Mouse (Mus musculus) lung, postnatal 4 days (tissue): ENCODE measurements around the gene Ptpa.

Experiments
- DNase-seq, 2 experiments: peaks; one replicate each; pipeline ENCODE4 v3.0.0; 2021

Gene Ptpa

DNA sequence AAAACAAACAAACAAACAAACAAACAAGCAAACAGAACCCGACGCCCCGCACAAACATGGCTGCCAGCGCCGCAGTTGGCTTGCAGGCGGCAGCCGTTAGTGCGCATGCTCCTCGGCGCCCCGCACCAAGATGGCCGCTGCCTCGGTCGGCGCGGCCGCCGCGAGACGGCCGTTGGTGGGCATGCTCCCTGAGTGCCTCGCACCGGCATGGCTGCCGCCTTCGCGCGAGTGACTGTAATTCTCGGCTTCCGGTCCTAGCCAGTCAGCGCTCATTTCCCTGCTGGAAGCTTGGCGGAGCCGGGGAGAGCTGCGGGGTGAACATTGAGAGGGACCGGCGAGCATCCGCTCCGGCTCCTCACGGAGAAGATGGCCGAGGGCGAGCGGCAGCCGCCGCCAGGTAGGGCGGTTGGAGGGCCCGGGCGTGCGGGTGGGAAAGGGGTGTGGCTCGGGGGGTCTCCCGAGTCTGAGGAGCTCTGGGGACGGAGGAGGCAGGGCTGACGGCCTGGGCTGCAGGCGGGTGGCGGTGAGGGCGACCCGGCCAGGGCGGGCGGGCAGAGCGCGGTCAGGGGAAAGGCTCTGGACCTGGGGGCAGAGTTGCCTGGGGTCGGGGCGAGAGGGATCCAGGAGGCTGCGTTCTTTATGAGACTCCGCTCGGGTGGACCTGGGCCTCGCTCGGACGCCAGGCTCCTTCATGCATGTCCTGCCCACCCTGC is at the start of gene Ptpa:
Ptpa (plus strand) TSS at position 104 of the 713 bp plus-strand sequence.
- DNase-seq, result peak; percentile 95 to 96

DNA sequence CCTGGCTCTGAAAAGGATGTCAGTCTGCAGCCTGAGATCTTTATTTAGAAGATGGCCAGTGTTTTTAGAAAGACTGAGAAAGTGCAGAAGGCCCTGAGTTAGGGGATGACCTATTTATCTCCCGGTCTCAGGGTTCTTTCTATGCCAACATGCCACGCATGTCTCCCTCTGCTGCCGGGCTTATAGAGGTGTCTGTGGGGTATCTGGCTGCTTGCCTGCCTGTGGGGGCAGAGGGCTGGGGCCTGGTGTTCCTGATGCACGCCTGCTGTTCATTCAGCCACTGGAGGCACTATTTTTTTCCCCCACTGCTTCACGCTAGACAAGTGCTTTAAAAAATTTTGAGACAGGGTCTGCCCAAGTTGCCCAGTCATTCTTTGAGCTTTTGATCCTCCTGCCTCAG is 49.6 kb upstream of the Ptpa start:
- DNase-seq, result peak; percentile 55 to 83

DNA sequence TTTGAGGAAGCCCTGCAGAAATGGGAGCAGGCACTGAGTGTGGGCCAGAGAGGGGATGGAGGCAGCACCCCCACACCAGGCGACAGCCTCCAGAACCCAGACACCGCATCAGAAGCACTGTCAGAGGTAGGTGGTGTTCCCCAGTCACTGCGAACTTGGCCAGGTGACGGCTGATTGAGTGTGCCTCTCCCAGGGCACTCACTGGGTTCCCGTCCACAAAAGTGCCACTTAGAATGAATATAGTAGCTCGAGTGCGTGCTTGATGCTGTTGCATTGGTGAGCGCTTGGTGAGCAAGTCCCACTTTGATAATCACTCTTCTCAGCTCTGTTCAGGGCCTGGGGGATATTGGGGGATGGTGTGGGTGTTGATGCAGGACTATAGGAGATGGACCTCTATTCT is 44.3 kb upstream of the Ptpa start:
- peak in 1 of 2 experiments; percentile 69 for DNase-seq

DNA sequence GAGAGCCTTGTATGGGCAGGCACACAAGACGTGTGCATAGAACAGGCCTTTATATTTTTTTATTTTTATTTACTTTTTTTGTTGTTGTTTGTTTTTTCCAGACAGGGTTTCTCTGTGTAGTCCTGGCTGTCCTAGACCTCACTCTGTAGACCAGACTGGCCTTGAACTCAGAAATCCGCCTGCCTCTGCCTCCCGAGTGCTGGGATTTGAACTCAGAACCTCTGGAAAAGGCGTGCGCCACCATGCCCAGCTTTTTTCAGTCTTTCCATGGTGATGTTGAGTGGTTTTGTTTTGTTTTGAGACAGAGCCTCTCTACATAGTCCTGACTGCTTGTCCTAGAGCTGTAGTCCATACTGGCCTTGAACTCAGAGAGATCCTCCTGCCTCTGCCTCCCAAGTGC is 43.1 kb upstream of the Ptpa start:
- no peak for DNase-seq

DNA sequence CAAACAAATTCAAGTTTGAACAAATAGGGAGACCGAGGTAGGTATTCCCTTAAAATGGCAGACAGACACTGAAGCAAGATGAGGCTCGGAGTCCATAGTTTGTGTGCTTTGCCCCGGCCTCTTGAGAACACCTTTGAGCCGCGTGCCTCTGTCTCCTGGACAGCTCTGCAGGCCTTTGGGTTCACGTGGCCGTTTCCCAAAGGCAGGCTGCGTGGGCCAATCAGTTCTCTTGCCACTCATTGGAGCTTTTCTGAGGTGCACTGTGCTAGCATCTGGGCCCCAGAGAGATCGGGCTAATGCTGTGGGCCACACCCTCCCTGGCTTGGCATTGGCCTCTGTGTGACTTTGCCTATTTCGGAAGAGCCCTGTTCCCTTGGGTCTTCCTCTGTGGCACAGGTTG is 39.9 kb upstream of the Ptpa start:
- DNase-seq, result no peak

DNA sequence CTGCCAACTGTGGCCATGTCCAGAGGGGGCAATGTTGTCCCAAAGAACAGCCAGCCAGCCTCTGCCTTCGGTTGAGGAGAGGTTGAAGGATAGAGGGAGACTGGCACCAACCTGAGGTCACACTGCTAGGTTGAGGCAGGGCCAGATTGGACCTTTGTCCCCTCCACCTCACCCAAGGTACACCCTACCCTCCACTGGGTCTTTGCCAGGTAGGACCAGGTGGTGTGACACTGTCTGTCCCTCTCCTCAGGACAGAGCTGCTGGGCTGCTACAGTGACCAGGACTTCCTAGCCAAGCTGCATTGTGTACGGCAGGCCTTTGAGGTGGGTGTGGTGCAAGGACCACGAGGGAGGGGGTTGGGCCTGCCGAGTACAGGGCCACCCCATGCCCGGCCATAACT is 38.1 kb upstream of the Ptpa start:
- no peak for DNase-seq

DNA sequence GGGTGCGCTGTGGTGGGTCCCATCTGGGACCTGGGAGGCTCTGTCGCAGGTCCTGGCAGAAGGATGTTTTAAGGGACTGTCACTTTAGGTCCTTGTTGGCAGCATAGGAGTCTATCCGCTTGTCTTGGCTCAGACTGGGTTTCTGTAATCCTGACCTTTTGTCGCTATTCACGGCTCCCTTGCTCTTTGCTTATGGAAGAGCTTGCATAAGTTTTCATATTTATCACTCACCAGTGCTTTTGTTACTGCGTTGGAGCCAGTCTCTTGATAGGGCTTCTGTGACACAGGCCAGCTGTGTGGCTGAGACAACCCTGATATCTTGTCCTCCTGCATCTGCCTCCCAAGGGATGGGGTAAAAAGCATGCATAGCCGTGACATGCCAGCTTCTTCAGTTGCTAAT is 36.5 kb upstream of the Ptpa start:
- DNase-seq, result peak in 1 of 2 experiments; percentile 62

DNA sequence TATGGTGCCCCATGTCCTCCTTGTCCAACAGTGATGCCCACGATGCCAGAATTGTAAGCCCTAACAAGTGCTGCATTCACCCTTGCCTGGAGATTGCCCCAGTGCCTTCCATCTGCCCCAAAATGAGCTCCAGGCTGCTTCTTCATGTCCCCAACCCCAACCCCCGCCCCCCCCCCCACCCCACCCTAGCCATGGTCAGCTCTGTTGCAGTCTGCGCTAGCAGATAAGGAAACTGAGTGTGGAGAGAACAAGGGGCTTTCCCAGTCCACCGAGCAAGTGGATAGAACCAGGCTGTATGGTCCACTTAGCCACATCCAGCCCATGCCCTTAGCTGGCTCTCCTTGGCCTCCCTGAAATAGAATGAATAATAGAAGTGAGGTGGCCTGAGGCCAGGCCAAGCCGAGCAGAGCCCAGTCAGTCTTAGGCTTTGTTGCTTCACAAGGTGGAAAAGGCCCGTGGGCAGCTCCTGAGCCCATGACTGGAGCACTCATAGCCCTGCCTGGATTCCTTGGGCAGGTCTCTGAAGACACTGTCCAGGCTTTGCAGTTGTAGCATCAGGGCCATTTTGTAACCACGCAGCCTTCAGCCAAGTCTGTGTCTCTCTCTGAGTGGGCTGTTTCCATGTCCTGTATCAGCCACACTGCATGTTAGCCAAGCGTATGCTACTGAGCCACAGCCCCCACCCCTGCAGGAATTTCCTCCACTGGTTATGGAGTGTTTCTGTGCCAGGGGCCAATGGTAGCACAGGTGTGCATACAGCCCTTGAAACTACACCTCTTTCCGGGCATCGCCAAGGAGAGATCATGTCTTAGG is 35.1 kb upstream of the Ptpa start:
- DNase-seq, result no peak

DNA sequence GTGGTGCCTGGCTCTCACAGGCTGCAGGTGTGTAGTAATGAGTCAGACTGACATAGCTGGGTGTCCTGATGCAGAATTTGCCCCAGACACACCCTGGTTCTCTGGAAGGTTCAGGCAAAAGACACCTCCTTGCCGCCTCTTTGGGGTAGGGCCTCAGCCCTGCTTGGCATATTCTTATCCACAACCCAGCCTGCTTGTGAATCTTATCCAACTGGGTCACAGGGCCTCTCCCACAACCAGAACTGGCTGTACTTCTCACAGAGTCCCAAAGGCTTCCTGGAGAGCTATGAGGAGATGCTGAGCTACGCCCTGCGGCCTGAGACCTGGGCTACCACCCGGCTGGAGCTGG is 34.5 kb upstream of the Ptpa start:
- no peak for DNase-seq

DNA sequence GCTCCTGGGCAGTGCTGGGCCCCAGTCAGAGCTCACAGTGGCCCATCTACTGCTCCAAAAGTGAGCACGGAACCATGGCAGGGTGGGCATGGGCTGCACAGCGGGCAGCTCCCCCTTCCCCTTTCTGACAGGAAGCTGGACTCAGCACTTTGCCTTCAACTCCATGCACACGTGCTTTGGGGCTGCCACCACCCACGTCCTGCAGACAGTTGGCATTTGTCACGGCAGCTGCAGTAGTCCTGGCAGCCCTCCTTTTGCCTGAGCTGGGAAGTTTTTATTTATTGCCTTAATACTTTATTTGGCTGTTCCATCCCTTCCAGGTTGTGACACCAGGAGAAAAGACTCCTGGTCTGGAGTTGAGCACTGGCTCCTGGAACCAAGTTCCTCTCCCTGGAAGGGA is 31.0 kb upstream of the Ptpa start:
- no peak for DNase-seq

DNA sequence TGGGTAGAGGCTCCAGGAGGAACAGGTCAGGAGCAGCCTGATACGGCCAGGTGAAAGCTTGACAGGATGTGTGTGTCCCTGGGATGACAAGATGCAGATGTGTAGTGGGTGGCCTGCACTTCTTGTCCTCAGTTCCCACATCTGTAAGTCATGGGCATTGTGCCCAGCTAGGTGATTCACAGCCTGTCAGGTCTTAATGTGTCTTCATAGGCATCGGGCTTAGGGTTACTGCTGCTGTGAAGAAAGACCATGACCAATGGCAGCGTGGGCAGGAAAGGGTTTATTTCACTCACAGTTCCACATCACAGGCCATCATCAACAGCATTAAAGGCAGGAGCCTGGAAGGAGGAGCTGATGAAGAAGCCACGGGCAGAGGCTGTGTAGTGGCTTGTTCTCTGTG is 30.2 kb upstream of the Ptpa start:
- DNase-seq, result no peak

DNA sequence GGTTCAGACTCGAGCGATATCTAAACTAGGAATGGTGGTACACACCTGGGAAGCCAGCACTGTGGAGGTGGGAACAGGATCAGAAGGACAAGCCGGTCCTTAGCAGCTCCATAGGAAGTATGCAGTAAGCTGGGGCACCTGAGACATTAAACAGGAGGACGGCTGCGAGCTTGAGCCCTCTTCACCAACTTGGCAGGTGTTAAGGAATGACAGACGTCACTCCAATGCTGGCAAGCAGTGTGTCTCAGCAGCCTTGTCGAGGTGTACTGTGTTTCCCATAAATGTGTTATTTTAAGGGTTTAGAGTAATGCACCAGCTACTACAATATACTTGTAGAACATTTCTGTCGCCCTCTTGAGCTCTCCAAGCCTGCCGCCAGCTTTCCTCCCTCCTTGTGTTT is 28.9 kb upstream of the Ptpa start:
- no peak for DNase-seq

DNA sequence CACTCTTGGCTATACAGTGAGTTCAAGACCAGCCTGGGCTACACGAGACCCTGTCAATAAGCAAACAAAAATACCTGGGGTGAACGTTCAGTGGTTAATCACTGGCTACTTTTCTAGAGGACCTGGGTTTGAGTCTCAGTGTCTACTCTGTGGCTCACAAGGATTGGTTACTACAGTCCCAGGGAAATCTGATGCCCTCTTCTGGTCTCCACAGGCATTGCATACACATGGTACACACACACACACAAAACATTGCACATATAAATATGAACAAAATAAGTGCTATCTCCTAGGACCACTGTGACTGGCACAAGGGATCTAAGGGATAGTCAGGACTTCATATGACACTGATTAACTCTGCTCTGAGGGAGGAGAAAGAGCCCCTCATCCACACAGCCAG is 26.8 kb upstream of the Ptpa start:
- no peak for DNase-seq

DNA sequence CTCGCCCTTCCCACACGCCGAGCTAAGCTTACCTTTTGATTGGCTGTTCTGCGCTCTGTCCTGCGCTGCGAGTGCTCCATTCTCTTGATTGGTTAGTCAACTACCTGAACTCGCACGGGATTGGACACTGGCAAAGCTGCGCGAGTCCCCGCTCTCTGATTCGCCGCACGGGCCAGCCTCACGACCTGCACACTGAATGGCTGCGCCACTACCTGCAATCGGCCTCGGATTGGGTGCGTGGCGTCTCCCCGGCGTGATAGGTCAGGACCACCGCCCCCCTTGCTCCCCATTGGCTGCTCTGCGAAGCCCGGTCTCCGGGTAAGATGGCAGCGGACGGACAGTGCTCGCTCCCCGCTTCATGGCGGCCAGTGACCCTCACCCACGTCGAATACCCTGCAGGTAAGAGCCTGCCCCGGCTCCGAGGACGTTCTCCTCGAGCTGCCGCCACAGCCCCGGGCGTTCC is 23.7 kb upstream of the Ptpa start, which contains the start of gene Dolpp1:
Dolpp1 (plus strand) TSS at position 141 of the 463 bp plus-strand sequence.
- DNase-seq, result peak; percentile 97 to 100

DNA sequence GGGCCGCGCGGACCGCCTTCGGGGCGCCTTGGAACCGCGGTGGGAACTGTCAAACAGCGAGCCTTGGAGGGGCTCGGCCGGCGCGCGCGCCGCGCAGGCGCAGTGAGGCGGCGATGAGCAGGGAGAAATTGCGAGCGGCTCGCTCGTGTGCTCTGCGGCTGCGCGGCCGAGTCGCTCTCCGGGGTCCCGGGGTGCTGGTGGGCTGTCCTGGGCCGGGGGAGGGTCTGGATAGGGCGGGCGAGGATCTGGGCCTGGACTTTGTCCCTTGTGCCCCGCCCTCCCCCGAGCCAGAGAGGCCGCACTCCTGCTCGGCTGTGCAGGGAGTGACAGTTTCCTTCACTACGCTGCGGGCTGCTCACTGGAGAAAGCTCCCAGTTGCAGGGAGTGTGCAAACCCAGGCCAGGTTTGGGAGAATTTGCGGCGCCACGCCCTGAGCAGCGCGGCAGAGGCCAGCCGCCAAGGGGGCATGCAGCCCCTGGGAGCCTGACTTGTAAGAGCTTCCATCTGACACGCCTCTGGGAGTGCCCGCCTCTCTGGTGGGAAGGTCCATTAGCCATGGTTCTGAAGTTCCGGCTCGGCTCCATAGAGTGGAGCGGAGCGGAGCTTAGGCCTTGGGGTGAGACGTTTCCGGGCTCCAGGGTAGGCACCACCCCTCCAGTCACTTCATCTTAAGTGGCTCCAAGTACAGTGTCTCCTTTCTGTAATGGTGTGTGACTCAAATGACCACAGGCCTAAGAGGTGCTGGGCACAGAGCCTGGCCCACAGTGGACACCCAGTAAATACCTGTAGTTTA is 23.1 kb upstream of the Ptpa start:
- DNase-seq, result peak; percentile 82 to 92

DNA sequence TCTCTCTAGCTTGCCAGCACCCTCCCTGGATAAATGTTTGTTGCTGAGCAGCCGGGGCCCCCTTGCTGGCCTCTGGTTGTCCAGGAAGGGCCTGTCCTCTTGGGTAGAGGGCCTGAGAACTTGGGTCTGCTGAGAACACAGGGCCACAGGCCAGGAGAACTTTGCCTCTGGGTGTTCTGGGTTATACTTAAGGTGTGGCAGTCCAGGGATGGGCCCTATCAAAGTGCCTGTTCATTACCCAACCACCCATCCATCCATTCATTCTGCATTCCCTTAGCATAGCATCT is 22.5 kb upstream of the Ptpa start:
- no peak for DNase-seq

DNA sequence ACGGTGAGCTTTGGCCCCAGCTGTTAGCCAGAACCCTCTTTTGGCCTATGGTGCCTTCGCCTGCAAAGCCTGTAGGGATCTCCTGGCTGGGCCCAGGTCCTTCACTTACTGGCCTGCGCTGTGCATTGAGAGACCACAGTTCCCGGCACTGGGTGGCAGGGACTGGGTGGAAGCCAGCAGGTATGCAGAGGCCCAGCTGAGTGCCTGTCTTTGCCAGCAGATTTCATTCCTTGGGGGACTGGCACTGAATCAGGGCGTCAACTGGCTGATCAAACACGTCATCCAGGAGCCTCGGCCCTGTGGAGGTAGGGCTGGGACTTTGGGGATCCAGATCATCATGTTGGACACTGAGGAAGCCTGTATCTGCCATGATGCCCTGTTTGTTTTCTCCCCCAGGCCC is 20.1 kb upstream of the Ptpa start:
- DNase-seq, result peak in 1 of 2 experiments; percentile 46

DNA sequence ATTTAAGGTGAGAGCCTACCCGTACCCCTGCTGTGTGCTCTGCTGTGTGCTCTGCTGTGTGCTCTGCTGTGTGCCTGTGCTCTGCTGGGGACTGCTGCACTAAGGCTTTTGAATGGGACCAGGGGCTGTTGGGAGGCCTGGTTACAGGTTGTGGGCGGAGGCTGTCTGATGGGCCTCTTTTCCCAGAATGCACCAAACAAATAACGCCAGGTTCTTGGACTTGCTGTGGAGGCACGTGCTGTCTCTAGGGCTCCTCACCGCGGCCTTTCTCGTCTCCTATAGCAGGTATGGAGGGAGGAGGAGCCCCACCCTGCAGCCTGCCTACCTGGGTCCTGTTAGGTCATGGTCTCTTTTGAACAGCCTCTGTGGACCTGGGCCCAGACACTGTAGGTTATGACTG is 19.6 kb upstream of the Ptpa start:
- no peak for DNase-seq

DNA sequence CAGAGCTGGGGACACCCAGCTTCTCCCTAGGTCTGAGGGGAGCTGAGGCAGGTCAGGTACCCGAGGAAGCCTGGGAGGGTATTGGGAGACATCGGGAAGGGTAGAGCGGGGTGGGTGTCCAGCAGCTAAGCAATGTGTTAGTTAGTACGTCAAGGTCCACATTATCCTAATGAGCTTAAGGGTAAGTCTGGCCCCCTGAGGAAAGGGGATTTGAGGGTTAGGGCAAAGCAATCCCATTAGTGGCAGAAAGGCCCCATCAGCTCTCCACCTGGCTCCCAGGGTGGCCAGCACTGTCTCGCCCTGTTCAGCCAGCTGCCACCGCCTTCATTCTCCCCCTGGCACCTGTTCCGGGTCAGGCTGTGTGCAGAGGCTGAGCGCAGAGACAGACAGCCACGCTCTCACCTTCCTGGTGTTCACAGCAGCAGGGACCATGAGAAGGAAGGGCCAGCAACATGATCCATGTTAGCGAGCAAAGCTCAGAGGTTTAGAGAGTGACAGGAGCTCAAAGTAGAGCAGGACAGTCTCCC is 17.8 kb upstream of the Ptpa start:
- DNase-seq, result no peak

DNA sequence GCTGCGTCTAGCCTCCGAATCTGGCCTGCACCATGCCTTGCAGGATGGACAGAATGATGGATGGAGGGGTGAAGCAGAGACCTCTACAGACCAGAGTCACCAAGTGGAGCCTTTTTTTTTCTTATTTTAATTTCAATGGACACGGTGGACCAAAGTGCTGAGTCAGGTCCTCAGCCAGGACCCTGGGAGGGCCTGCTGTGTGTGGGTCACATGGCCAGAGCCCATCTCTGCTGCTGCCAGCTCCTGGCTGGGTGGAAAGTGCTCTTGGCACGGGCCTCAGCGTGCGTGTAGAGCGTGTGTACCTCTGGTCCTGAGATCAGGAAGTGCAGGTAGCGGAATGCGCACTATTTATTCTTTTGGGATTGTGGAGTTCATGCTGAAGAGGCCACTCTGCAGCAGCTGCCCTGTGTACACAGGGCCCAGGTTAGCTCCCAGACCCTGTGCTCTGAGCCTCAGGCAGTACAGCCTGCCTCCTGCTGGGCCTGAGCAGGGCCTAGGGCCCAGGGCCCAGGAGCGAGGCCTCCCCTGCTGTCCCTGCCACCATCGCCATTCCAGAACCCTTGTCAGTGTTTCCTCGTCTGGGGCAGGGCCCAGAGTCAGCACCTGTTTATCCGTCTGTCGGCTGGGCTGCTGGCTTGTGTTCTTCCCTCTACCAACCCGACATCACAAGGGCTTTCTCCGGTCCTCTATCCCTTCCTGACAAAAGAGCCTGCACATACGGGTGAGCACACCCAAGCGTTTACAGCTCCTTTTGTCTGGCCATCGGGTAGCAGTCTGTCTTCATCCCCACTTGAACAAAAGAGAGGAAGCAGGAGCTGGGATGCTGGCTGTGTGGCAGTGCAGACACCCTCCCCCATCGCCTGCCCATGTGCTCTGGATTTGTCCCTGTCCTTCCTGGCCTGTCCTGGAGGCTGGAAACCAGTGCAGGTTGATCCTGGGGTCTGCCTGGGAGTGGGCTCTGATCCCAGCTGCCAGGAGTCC is 16.4 kb upstream of the Ptpa start:
- peak; percentile 49 to 84 for DNase-seq

DNA sequence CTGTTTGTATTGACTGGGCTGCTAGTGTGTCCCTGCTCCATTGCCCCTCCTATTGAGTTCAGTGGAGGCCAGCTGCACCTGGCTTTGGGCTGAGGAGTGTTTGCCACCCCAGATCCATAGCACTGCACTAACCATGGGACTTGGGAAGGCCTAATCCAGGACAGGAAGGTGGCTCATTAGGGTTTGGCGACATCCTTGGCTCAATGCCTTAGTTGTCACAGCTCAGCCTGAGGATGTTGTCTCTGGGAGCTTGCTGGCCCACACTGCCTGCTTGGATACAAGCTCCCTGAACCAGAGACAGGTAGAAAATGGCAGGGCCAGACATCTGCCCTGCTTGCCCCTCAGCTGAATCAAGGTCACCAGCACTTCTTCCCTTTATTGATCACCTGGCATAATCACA is 14.3 kb upstream of the Ptpa start:
- DNase-seq, result no peak

DNA sequence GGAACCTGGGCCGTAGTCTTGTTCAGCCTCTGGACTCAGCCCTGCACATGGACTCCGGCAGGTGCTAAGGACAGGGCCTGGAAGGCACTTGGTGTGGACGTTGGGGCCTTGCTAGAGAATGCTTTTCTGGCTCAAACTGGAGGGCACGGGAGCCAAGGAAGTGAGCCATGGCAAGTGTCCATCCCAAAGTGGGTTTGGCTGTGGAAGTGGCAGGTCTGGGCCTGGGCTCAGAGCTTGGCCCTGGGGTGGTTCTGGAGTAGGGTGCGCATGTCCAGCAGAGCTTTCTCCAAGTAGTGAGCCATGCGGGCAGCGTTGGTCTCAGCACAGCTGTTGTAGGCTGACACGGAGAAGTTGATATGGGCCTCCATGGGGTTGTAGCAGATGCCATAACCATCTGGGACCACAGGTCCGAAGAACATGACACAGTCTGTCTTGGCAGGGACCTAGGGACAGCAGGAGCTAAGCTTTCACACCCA is 13.4 kb upstream of the Ptpa start:
- no peak for DNase-seq
